Mouse (Mus musculus) kidney, adult 2 months (tissue): Measurements from ENCODE around the gene Ubqln4. TPM values are rescaled to one million over a fixed set of nuclear protein-coding genes. Genes with fewer than 3 reads are reported as not detected.

ENCODE experiments used
- DNase-seq: peaks from one replicate; pipeline ENCODE4 v3.0.0; 2021
- H3K27ac ChIP-seq: fragments of 200-500 bp; 2 replicates; pipeline ENCODE4 v1.5.1; 2012; ENCODE audit warnings: low read depth, low read length, control low read depth, inconsistent platforms; ENCODE audit not compliant: insufficient read depth
- H3K27me3 ChIP-seq: fragments of 200-500 bp; replicated peaks from 2 replicates; pipeline ENCODE4 v1.6.1; 2012; ENCODE audit warnings: mild to moderate bottlenecking, moderate library complexity, low read length, inconsistent platforms; ENCODE audit not compliant: control insufficient read depth, insufficient read depth
- H3K36me3 ChIP-seq: fragments of 200-500 bp; 2 replicates; pipeline ENCODE4 v1.6.1; 2012; ENCODE audit warnings: mild to moderate bottlenecking, moderate library complexity, low read length, inconsistent platforms; ENCODE audit not compliant: control insufficient read depth, insufficient read depth
- H3K4me1 ChIP-seq: fragments of 200-500 bp; 2 replicates; pipeline ENCODE4 v1.6.1; 2011; ENCODE audit warnings: low read length; ENCODE audit not compliant: control insufficient read depth, insufficient read depth
- H3K4me3 ChIP-seq: fragments of 200-500 bp; 2 replicates; pipeline ENCODE4 v1.5.1; 2011; ENCODE audit warnings: mild to moderate bottlenecking, low read depth, low read length, control low read depth; ENCODE audit not compliant: insufficient read depth
- CTCF ChIP-seq: fragments of 200-500 bp; conservative IDR thresholded peaks from 2 replicates; pipeline ENCODE4 v1.5.1; 2011; ENCODE audit warnings: low read depth, mild to moderate bottlenecking, control low read depth, low read length, moderate library complexity, mixed read lengths; ENCODE audit not compliant: insufficient read depth, insufficient read length
- POLR2A ChIP-seq: fragments of 200-500 bp; IDR thresholded peaks from one replicate; pipeline ENCODE4 v1.6.1; 2011; ENCODE audit warnings: low read depth, low read length, control low read depth
- WGBS: fragments of 180-500 bp; shearing (Covaris S2); methylation state at CpG from one replicate; pipeline ENCODE4 v1.1.7; 2018; 5-methylcytosine and 5-hydroxymethylcytosine counted together
- polyA plus RNA-seq: library from polyadenylated mRNA; depleted of rRNA; stranded (reverse); fragments of >200 nt; gene quantifications from 2 replicates; pipeline ENCODE4 v1.2.3, GENCODE M21; 2012

The Ubqln4 gene
- polyA plus RNA-seq, 1 experiment: 59.9 TPM

- WGBS: 51% methylated on average over 13 of the region's 13 CpGs
- no peak for DNase-seq
- Histone ChIP-seq H3K27me3 (no peaks in the 10 kb centered on the region), H3K36me3 (no peaks in the 10 kb centered on the region), H3K4me1 (peaks cover 14% of the 10 kb centered on the region; the same call in 1 of the 2 replicates), H3K4me3 (peak overlapping the region; percentile 57), H3K27ac (peak overlapping the region; percentile 57)
- TF ChIP-seq POLR2A: no peak
- TF ChIP-seq CTCF: no peak
Measured at GRCm38 (mm10) chr3:88510421-88511289, 42.9 kb upstream of the Ubqln4 start.

GRCm38 (mm10) chr3:88511559-88511958, 42.0 kb upstream of the Ubqln4 start:
- Histone ChIP-seq H3K27ac (no peak overlapping the region), H3K4me3 (no peak overlapping the region), H3K27me3 (no peaks in the 10 kb centered on the region), H3K4me1 (peaks cover 14% of the 10 kb centered on the region; the same call in 1 of the 2 replicates), H3K36me3 (no peaks in the 10 kb centered on the region)
- DNase-seq: no peak
- 50% methylated on average over 4 of the region's 4 CpGs for WGBS
- TF ChIP-seq POLR2A: no peak
- no peak for TF ChIP-seq CTCF

- H3K4me3 ChIP-seq: no peak overlapping the region
- no peak for TF ChIP-seq CTCF
- no peak for TF ChIP-seq POLR2A
- peak; percentile 48 for DNase-seq
- H3K4me1 ChIP-seq: peaks cover 14% of the 10 kb centered on the region; the same call in 1 of the 2 replicates
- WGBS: 57% methylated on average over 6 of the region's 6 CpGs
- no peak overlapping the region for H3K27ac ChIP-seq
- H3K27me3 ChIP-seq: no peaks in the 10 kb centered on the region
- H3K36me3 ChIP-seq: no peaks in the 10 kb centered on the region
Measured at GRCm38 (mm10) chr3:88512141-88512895, 41.2 kb upstream of the Ubqln4 start.

GRCm38 (mm10) chr3:88512896-88513545, 40.5 kb upstream of the Ubqln4 start:
- no peaks in the 10 kb centered on the region for H3K36me3 ChIP-seq
- no peak for DNase-seq
- WGBS: 53% methylated on average over 15 of the region's 15 CpGs
- H3K4me3 ChIP-seq: no peak overlapping the region
- H3K27me3 ChIP-seq: no peaks in the 10 kb centered on the region
- no peak for TF ChIP-seq POLR2A
- no peak for TF ChIP-seq CTCF
- no peak overlapping the region for H3K27ac ChIP-seq
- peaks cover 14% of the 10 kb centered on the region; the same call in 1 of the 2 replicates for H3K4me1 ChIP-seq

- Histone ChIP-seq H3K27me3 (no peaks in the 10 kb centered on the region), H3K36me3 (no peaks in the 10 kb centered on the region), H3K4me1 (peaks cover 14% of the 10 kb centered on the region; the same call in 1 of the 2 replicates), H3K4me3 (no peak overlapping the region), H3K27ac (no peak overlapping the region)
- no peak for TF ChIP-seq POLR2A
- TF ChIP-seq CTCF: no peak
- DNase-seq: no peak
- 59% methylated on average over 7 of the region's 7 CpGs for WGBS
Measured at GRCm38 (mm10) chr3:88513546-88514115, 39.9 kb upstream of the Ubqln4 start.

GRCm38 (mm10) chr3:88514231-88515094, 39.1 kb upstream of the Ubqln4 start:
- H3K27ac ChIP-seq: no peak overlapping the region
- peaks cover 11% of the 10 kb centered on the region; the same call in 1 of the 2 replicates for H3K4me1 ChIP-seq
- H3K4me3 ChIP-seq: no peak overlapping the region
- H3K36me3 ChIP-seq: no peaks in the 10 kb centered on the region
- TF ChIP-seq CTCF: no peak
- no peak for TF ChIP-seq POLR2A
- WGBS: 75% methylated on average over 10 of the region's 10 CpGs
- DNase-seq: no peak
- H3K27me3 ChIP-seq: no peaks in the 10 kb centered on the region
